Mouse (Mus musculus): ENCODE data around the gene Rhod. TPM values are rescaled to one million over a fixed set of nuclear protein-coding genes. Genes with fewer than 3 reads are reported as not detected.

Rhod gene
- total and polyA plus RNA-seq, 3 experiments, result 5.3 to 8.5 (median 5.5) TPM

GRCm38 (mm10) chr19:4417183-4417582, 22.0 kb downstream of the Rhod start:
- WGBS, result 0% methylated on average over 1 of the region's 1 CpGs
- no peaks in the 10 kb centered on the region for H3K36me3 ChIP-seq (ENCODE audit: control insufficient read depth, insufficient read depth, low read length)
- no peak overlapping the region for H3K27ac ChIP-seq
- H3K4me1 ChIP-seq (ENCODE audit: control insufficient read depth, insufficient read depth, low read length), result no peaks in the 10 kb centered on the region
- no peak overlapping the region for H3K9ac ChIP-seq (ENCODE audit: low read depth, low read length)
- no peaks in the 10 kb centered on the region for H3K27me3 ChIP-seq (ENCODE audit: control insufficient read depth, insufficient read depth, low read length)
- no peaks in the 10 kb centered on the region for H3K79me2 ChIP-seq (replicated peaks; ENCODE audit: control insufficient read depth, insufficient read depth, low read length)
- intact Hi-C loops (cut with DNase I), result loop anchor here (1.0 to 2.0 kb wide), 2 partner anchors 79 to 156 kb away; no protein-coding TSS in a partner anchor
- DNase-seq, result peak; percentile 59 to 62
- no peak overlapping the region for H3K4me3 ChIP-seq
- TF ChIP-seq CTCF (IDR thresholded peaks at IDR 0.05), result peak; percentile 90
- no peak for TF ChIP-seq POLR2A (IDR thresholded peaks at IDR 0.05; ENCODE audit: insufficient read depth, low read depth, low read length)
- peak; percentile 80 for TF ChIP-seq EP300 (IDR thresholded peaks at IDR 0.05; ENCODE audit: insufficient read depth, low read depth, low read length)

- no peak for DNase-seq
- no peaks in the 10 kb centered on the region for H3K27me3 ChIP-seq (ENCODE audit: control insufficient read depth, insufficient read depth, low read length)
- 68% methylated on average over 1 of the region's 1 CpGs for WGBS
- no peaks in the 10 kb centered on the region for H3K4me1 ChIP-seq (ENCODE audit: control insufficient read depth, insufficient read depth, low read length)
- intact Hi-C loops (cut with DNase I), result no loop called here
- no peaks in the 10 kb centered on the region for H3K36me3 ChIP-seq (ENCODE audit: control insufficient read depth, insufficient read depth, low read length)
- H3K9ac ChIP-seq (ENCODE audit: low read depth, low read length), result no peak overlapping the region
- no peaks in the 10 kb centered on the region for H3K79me2 ChIP-seq (replicated peaks; ENCODE audit: control insufficient read depth, insufficient read depth, low read length)
- TF ChIP-seq CTCF (IDR thresholded peaks at IDR 0.05), result no peak
- TF ChIP-seq EP300 (IDR thresholded peaks at IDR 0.05; ENCODE audit: insufficient read depth, low read depth, low read length), result no peak
- no peak for TF ChIP-seq POLR2A (IDR thresholded peaks at IDR 0.05; ENCODE audit: insufficient read depth, low read depth, low read length)
- H3K27ac ChIP-seq, result no peak overlapping the region
- H3K4me3 ChIP-seq, result no peak overlapping the region
Observed at GRCm38 (mm10) chr19:4414631-4415030, 24.6 kb downstream of the Rhod start.

- Histone ChIP-seq H3K4me3 (no peak overlapping the region), H3K27me3 (ENCODE audit: control insufficient read depth, insufficient read depth, low read length) (no peaks in the 10 kb centered on the region), H3K9ac (ENCODE audit: low read depth, low read length) (no peak overlapping the region), H3K36me3 (ENCODE audit: control insufficient read depth, insufficient read depth, low read length) (no peaks in the 10 kb centered on the region), H3K4me1 (ENCODE audit: control insufficient read depth, insufficient read depth, low read length) (no peaks in the 10 kb centered on the region), H3K79me2 (replicated peaks; ENCODE audit: control insufficient read depth, insufficient read depth, low read length) (no peaks in the 10 kb centered on the region), H3K27ac (no peak overlapping the region)
- WGBS, result 46% methylated on average over 2 of the region's 2 CpGs
- intact Hi-C loops (cut with DNase I), result no loop called here
- TF ChIP-seq POLR2A (IDR thresholded peaks at IDR 0.05; ENCODE audit: insufficient read depth, low read depth, low read length), result no peak
- TF ChIP-seq EP300 (IDR thresholded peaks at IDR 0.05; ENCODE audit: insufficient read depth, low read depth, low read length), result no peak
- TF ChIP-seq CTCF (IDR thresholded peaks at IDR 0.05), result no peak
- no peak for DNase-seq
Observed at GRCm38 (mm10) chr19:4409062-4409461, 30.2 kb downstream of the Rhod start.

- no peaks in the 10 kb centered on the region for H3K4me1 ChIP-seq (ENCODE audit: control insufficient read depth, insufficient read depth, low read length)
- TF ChIP-seq EP300 (IDR thresholded peaks at IDR 0.05; ENCODE audit: insufficient read depth, low read depth, low read length) (no peak), CTCF (IDR thresholded peaks at IDR 0.05) (no peak), POLR2A (IDR thresholded peaks at IDR 0.05; ENCODE audit: insufficient read depth, low read depth, low read length) (no peak)
- H3K36me3 ChIP-seq (ENCODE audit: control insufficient read depth, insufficient read depth, low read length), result no peaks in the 10 kb centered on the region
- no peak for DNase-seq
- H3K27ac ChIP-seq, result no peak overlapping the region
- intact Hi-C loops (cut with DNase I), result no loop called here
- no peak overlapping the region for H3K9ac ChIP-seq (ENCODE audit: low read depth, low read length)
- WGBS, result 92% methylated on average over 2 of the region's 2 CpGs
- no peak overlapping the region for H3K4me3 ChIP-seq
- no peaks in the 10 kb centered on the region for H3K79me2 ChIP-seq (replicated peaks; ENCODE audit: control insufficient read depth, insufficient read depth, low read length)
- no peaks in the 10 kb centered on the region for H3K27me3 ChIP-seq (ENCODE audit: control insufficient read depth, insufficient read depth, low read length)
Observed at GRCm38 (mm10) chr19:4404840-4405239, 34.4 kb downstream of the Rhod start.

GRCm38 (mm10) chr19:4398959-4399358, 40.3 kb downstream of the Rhod start:
- no peak overlapping the region for H3K4me3 ChIP-seq
- intact Hi-C loops (cut with DNase I), result loop anchor here (2.0 to 5.0 kb wide), 2 partner anchors 66 to 873 kb away; partner anchors contain the start of gene Pacs1
- no peak overlapping the region for H3K9ac ChIP-seq (ENCODE audit: low read depth, low read length)
- H3K27ac ChIP-seq, result no peak overlapping the region
- TF ChIP-seq CTCF (IDR thresholded peaks at IDR 0.05) (no peak), POLR2A (IDR thresholded peaks at IDR 0.05; ENCODE audit: insufficient read depth, low read depth, low read length) (no peak), EP300 (IDR thresholded peaks at IDR 0.05; ENCODE audit: insufficient read depth, low read depth, low read length) (no peak)
- 76% methylated on average over 4 of the region's 4 CpGs for WGBS
- no peak for DNase-seq
- H3K27me3 ChIP-seq (ENCODE audit: control insufficient read depth, insufficient read depth, low read length), result no peaks in the 10 kb centered on the region
- H3K79me2 ChIP-seq (replicated peaks; ENCODE audit: control insufficient read depth, insufficient read depth, low read length), result no peaks in the 10 kb centered on the region; the same call in 1 of the 2 replicates
- peaks cover 6% of the 10 kb centered on the region for H3K4me1 ChIP-seq (ENCODE audit: control insufficient read depth, insufficient read depth, low read length)
- H3K36me3 ChIP-seq (ENCODE audit: control insufficient read depth, insufficient read depth, low read length), result peaks cover 6% of the 10 kb centered on the region

- no peaks in the 10 kb centered on the region for H3K27me3 ChIP-seq (ENCODE audit: control insufficient read depth, insufficient read depth, low read length)
- DNase-seq, result no peak
- H3K9ac ChIP-seq (ENCODE audit: low read depth, low read length), result peak overlapping the region; percentile 74
- no peak for TF ChIP-seq CTCF (IDR thresholded peaks at IDR 0.05)
- TF ChIP-seq POLR2A (IDR thresholded peaks at IDR 0.05; ENCODE audit: insufficient read depth, low read depth, low read length), result no peak
- TF ChIP-seq EP300 (IDR thresholded peaks at IDR 0.05; ENCODE audit: insufficient read depth, low read depth, low read length), result no peak
- peak overlapping the region; percentile 69 for H3K4me3 ChIP-seq
- H3K36me3 ChIP-seq (ENCODE audit: control insufficient read depth, insufficient read depth, low read length), result peaks cover 8% of the 10 kb centered on the region
- peaks cover 6% of the 10 kb centered on the region for H3K4me1 ChIP-seq (ENCODE audit: control insufficient read depth, insufficient read depth, low read length)
- 56% methylated on average over 8 of the region's 8 CpGs for WGBS
- intact Hi-C loops (cut with DNase I), result loop anchor here (2.0 to 5.0 kb wide), 2 partner anchors 66 to 874 kb away; partner anchors contain the start of gene Pacs1
- H3K79me2 ChIP-seq (replicated peaks; ENCODE audit: control insufficient read depth, insufficient read depth, low read length), result no peaks in the 10 kb centered on the region; the same call in 1 of the 2 replicates
- peak overlapping the region; percentile 92 for H3K27ac ChIP-seq
Observed at GRCm38 (mm10) chr19:4398630-4398948, 40.6 kb downstream of the Rhod start.
